Mouse (Mus musculus): ENCODE data around the gene P4ha3. TPM values are rescaled to one million over a fixed set of nuclear protein-coding genes. Genes with fewer than 3 reads are reported as not detected.
A peak's percentile ranks its signal among the peaks of the same experiment; 100 is the strongest.
"Not testable (repeated sequence)": the region's sequence is repeated elsewhere in the genome, so short reads cannot be mapped to it uniquely, and the experiment has no call there.

The P4ha3 gene
- 3.6 and 3.7 TPM in 2 replicates for polyA plus RNA-seq (2015; fragmentation: Nextera tagmentation; extraction: Ambion mirVana)

- Histone ChIP-seq H3K36me3 (ENCODE audit: control insufficient read depth, insufficient read depth, low read length) (no peaks in the 10 kb centered on the region), H3K4me3 (ENCODE audit: low read length) (peak within 1 kb of the TSS; percentile 58), H3K4me2 (ENCODE audit: low read depth, low read length) (peak within 1 kb of the TSS; percentile 95), H3K27ac (ENCODE audit: low read length) (no peak within 1 kb of the TSS), H3K9ac (ENCODE audit: low read depth, low read length) (peak within 1 kb of the TSS; percentile 70), H3K27me3 (replicated peaks; ENCODE audit: control insufficient read depth, insufficient read depth, low read length) (peaks cover 9% of the 10 kb centered on the region; the same call in 1 of the 2 replicates), H3K9me3 (ENCODE audit: control insufficient read depth, low read length) (no peaks in the 10 kb centered on the region), H3K4me1 (ENCODE audit: control insufficient read depth, insufficient read depth, low read length) (peaks cover 24% of the 10 kb centered on the region)
- under 1% methylated on average over 49 of the region's 53 CpGs for WGBS
- ATAC-seq: peak; percentile 49
Measured at GRCm38 (mm10) chr7:100285383-100285782, at the start of gene P4ha3. P4ha3 (plus strand) TSS chr7:100285520.

- Histone ChIP-seq H3K4me3 (ENCODE audit: low read length) (no peak overlapping the region), H3K27me3 (replicated peaks; ENCODE audit: control insufficient read depth, insufficient read depth, low read length) (no peaks in the 10 kb centered on the region), H3K9ac (ENCODE audit: low read depth, low read length) (no peak overlapping the region), H3K4me2 (ENCODE audit: low read depth, low read length) (no peak overlapping the region), H3K4me1 (ENCODE audit: control insufficient read depth, insufficient read depth, low read length) (no peaks in the 10 kb centered on the region), H3K9me3 (ENCODE audit: control insufficient read depth, low read length) (no peaks in the 10 kb centered on the region), H3K36me3 (ENCODE audit: control insufficient read depth, insufficient read depth, low read length) (no peaks in the 10 kb centered on the region), H3K27ac (ENCODE audit: low read length) (no peak overlapping the region)
- ATAC-seq: no peak
- 87% methylated on average over 1 of the region's 1 CpGs for WGBS
Measured at GRCm38 (mm10) chr7:100238271-100238670, 47.0 kb upstream of the P4ha3 start.

- Histone ChIP-seq H3K27me3 (replicated peaks; ENCODE audit: control insufficient read depth, insufficient read depth, low read length) (no peaks in the 10 kb centered on the region), H3K9ac (ENCODE audit: low read depth, low read length) (no peak overlapping the region), H3K4me1 (ENCODE audit: control insufficient read depth, insufficient read depth, low read length) (no peaks in the 10 kb centered on the region), H3K9me3 (ENCODE audit: control insufficient read depth, low read length) (no peaks in the 10 kb centered on the region), H3K36me3 (ENCODE audit: control insufficient read depth, insufficient read depth, low read length) (no peaks in the 10 kb centered on the region), H3K4me3 (ENCODE audit: low read length) (no peak overlapping the region), H3K4me2 (ENCODE audit: low read depth, low read length) (no peak overlapping the region), H3K27ac (ENCODE audit: low read length) (no peak overlapping the region)
- ATAC-seq: no peak
- 88% methylated on average over 2 of the region's 2 CpGs for WGBS
Measured at GRCm38 (mm10) chr7:100240601-100241000, 44.7 kb upstream of the P4ha3 start.

GRCm38 (mm10) chr7:100243007-100243406 lies 42.3 kb upstream of the P4ha3 start:
- Histone ChIP-seq H3K27ac (ENCODE audit: low read length) (no peak overlapping the region), H3K9ac (ENCODE audit: low read depth, low read length) (no peak overlapping the region), H3K4me2 (ENCODE audit: low read depth, low read length) (no peak overlapping the region), H3K4me1 (ENCODE audit: control insufficient read depth, insufficient read depth, low read length) (no peaks in the 10 kb centered on the region), H3K4me3 (ENCODE audit: low read length) (no peak overlapping the region), H3K36me3 (ENCODE audit: control insufficient read depth, insufficient read depth, low read length) (no peaks in the 10 kb centered on the region), H3K27me3 (replicated peaks; ENCODE audit: control insufficient read depth, insufficient read depth, low read length) (no peaks in the 10 kb centered on the region), H3K9me3 (ENCODE audit: control insufficient read depth, low read length) (no peaks in the 10 kb centered on the region)
- WGBS: 71% methylated on average over 1 of the region's 1 CpGs
- no peak for ATAC-seq

GRCm38 (mm10) chr7:100244225-100244624 lies 41.1 kb upstream of the P4ha3 start:
- no peak overlapping the region for H3K9ac ChIP-seq (ENCODE audit: low read depth, low read length)
- ATAC-seq: no peak
- no peaks in the 10 kb centered on the region for H3K27me3 ChIP-seq (replicated peaks; ENCODE audit: control insufficient read depth, insufficient read depth, low read length)
- H3K27ac ChIP-seq (ENCODE audit: low read length): no peak overlapping the region
- H3K36me3 ChIP-seq (ENCODE audit: control insufficient read depth, insufficient read depth, low read length): no peaks in the 10 kb centered on the region
- H3K4me3 ChIP-seq (ENCODE audit: low read length): no peak overlapping the region
- H3K4me1 ChIP-seq (ENCODE audit: control insufficient read depth, insufficient read depth, low read length): no peaks in the 10 kb centered on the region
- no peak overlapping the region for H3K4me2 ChIP-seq (ENCODE audit: low read depth, low read length)
- 86% methylated on average over 4 of the region's 4 CpGs for WGBS
- H3K9me3 ChIP-seq (ENCODE audit: control insufficient read depth, low read length): no peaks in the 10 kb centered on the region

- H3K4me2 ChIP-seq (ENCODE audit: low read depth, low read length): no peak overlapping the region
- no peaks in the 10 kb centered on the region for H3K36me3 ChIP-seq (ENCODE audit: control insufficient read depth, insufficient read depth, low read length)
- H3K4me1 ChIP-seq (ENCODE audit: control insufficient read depth, insufficient read depth, low read length): no peaks in the 10 kb centered on the region
- H3K9ac ChIP-seq (ENCODE audit: low read depth, low read length): no peak overlapping the region
- WGBS: 91% methylated on average over 3 of the region's 3 CpGs
- ATAC-seq: no peak
- H3K27ac ChIP-seq (ENCODE audit: low read length): no peak overlapping the region
- H3K27me3 ChIP-seq (replicated peaks; ENCODE audit: control insufficient read depth, insufficient read depth, low read length): no peaks in the 10 kb centered on the region
- no peaks in the 10 kb centered on the region for H3K9me3 ChIP-seq (ENCODE audit: control insufficient read depth, low read length)
- H3K4me3 ChIP-seq (ENCODE audit: low read length): no peak overlapping the region
Measured at GRCm38 (mm10) chr7:100245176-100245575, 40.1 kb upstream of the P4ha3 start.

- Histone ChIP-seq H3K4me2 (ENCODE audit: low read depth, low read length) (no peak overlapping the region), H3K27me3 (replicated peaks; ENCODE audit: control insufficient read depth, insufficient read depth, low read length) (no peaks in the 10 kb centered on the region), H3K4me3 (ENCODE audit: low read length) (no peak overlapping the region), H3K4me1 (ENCODE audit: control insufficient read depth, insufficient read depth, low read length) (no peaks in the 10 kb centered on the region), H3K27ac (ENCODE audit: low read length) (no peak overlapping the region), H3K36me3 (ENCODE audit: control insufficient read depth, insufficient read depth, low read length) (no peaks in the 10 kb centered on the region), H3K9ac (ENCODE audit: low read depth, low read length) (no peak overlapping the region), H3K9me3 (ENCODE audit: control insufficient read depth, low read length) (no peaks in the 10 kb centered on the region)
- ATAC-seq: no peak
- 96% methylated on average over 5 of the region's 5 CpGs for WGBS
Measured at GRCm38 (mm10) chr7:100250667-100251066, 34.7 kb upstream of the P4ha3 start.

- 78% methylated on average over 3 of the region's 3 CpGs for WGBS
- no peaks in the 10 kb centered on the region for H3K9me3 ChIP-seq (ENCODE audit: control insufficient read depth, low read length)
- H3K27me3 ChIP-seq (replicated peaks; ENCODE audit: control insufficient read depth, insufficient read depth, low read length): no peaks in the 10 kb centered on the region
- H3K36me3 ChIP-seq (ENCODE audit: control insufficient read depth, insufficient read depth, low read length): no peaks in the 10 kb centered on the region
- H3K4me3 ChIP-seq (ENCODE audit: low read length): no peak overlapping the region
- no peak overlapping the region for H3K27ac ChIP-seq (ENCODE audit: low read length)
- H3K4me2 ChIP-seq (ENCODE audit: low read depth, low read length): no peak overlapping the region
- H3K9ac ChIP-seq (ENCODE audit: low read depth, low read length): no peak overlapping the region
- H3K4me1 ChIP-seq (ENCODE audit: control insufficient read depth, insufficient read depth, low read length): no peaks in the 10 kb centered on the region
- ATAC-seq: no peak
Measured at GRCm38 (mm10) chr7:100262350-100262749, 23.0 kb upstream of the P4ha3 start.

- not testable (repeated sequence) for H3K36me3 ChIP-seq (ENCODE audit: control insufficient read depth, insufficient read depth, low read length); H3K4me2 ChIP-seq (ENCODE audit: low read depth, low read length); H3K9ac ChIP-seq (ENCODE audit: low read depth, low read length); H3K27ac ChIP-seq (ENCODE audit: low read length); H3K9me3 ChIP-seq (ENCODE audit: control insufficient read depth, low read length); H3K4me3 ChIP-seq (ENCODE audit: low read length); ATAC-seq; H3K4me1 ChIP-seq (ENCODE audit: control insufficient read depth, insufficient read depth, low read length); H3K27me3 ChIP-seq (replicated peaks; ENCODE audit: control insufficient read depth, insufficient read depth, low read length)
- WGBS: 56% methylated on average over 17 of the region's 17 CpGs
Measured at GRCm38 (mm10) chr7:100264934-100265333, 20.4 kb upstream of the P4ha3 start.

GRCm38 (mm10) chr7:100272369-100272768 lies 13.0 kb upstream of the P4ha3 start:
- H3K4me1 ChIP-seq (ENCODE audit: control insufficient read depth, insufficient read depth, low read length): no peaks in the 10 kb centered on the region
- H3K27me3 ChIP-seq (replicated peaks; ENCODE audit: control insufficient read depth, insufficient read depth, low read length): no peaks in the 10 kb centered on the region
- no peak overlapping the region for H3K4me3 ChIP-seq (ENCODE audit: low read length)
- H3K9me3 ChIP-seq (ENCODE audit: control insufficient read depth, low read length): no peaks in the 10 kb centered on the region
- WGBS: 82% methylated on average over 8 of the region's 8 CpGs
- no peak overlapping the region for H3K27ac ChIP-seq (ENCODE audit: low read length)
- H3K36me3 ChIP-seq (ENCODE audit: control insufficient read depth, insufficient read depth, low read length): no peaks in the 10 kb centered on the region
- H3K9ac ChIP-seq (ENCODE audit: low read depth, low read length): no peak overlapping the region
- no peak for ATAC-seq
- H3K4me2 ChIP-seq (ENCODE audit: low read depth, low read length): no peak overlapping the region

All from intestine, embryonic 16.5 days (tissue).